Mouse (Mus musculus): ENCODE data around the gene Klk1b9. TPM values are rescaled to one million over a fixed set of nuclear protein-coding genes. Genes with fewer than 3 reads are reported as not detected.
"Not testable (repeated sequence)": the region's sequence is repeated elsewhere in the genome, so short reads cannot be mapped to it uniquely, and the experiment has no call there.

Klk1b9 gene
- polyA plus RNA-seq, 2 experiments: not detected

- H3K9me3 ChIP-seq (ENCODE audit: control insufficient read depth, low read length): no peaks in the 10 kb centered on the region
- H3K36me3 ChIP-seq (replicated peaks; ENCODE audit: control insufficient read depth, insufficient read depth, low read depth): no peaks in the 10 kb centered on the region
- no peak overlapping the region for H3K4me3 ChIP-seq (ENCODE audit: insufficient read depth in 1 of 2, low read depth in 2 of 2, low read length in 2 of 2)
- H3K27me3 ChIP-seq (ENCODE audit: control insufficient read depth, insufficient read depth, low read length): no peaks in the 10 kb centered on the region
- H3K27ac ChIP-seq: no peak overlapping the region
- H3K4me1 ChIP-seq (replicated peaks; ENCODE audit: control insufficient read depth in 2 of 2, insufficient read depth in 2 of 2, low read length in 1 of 2): no peaks in the 10 kb centered on the region
- DNase-seq (ENCODE audit: low read depth in 3 of 3, low spot score in 3 of 3) (no peak), ATAC-seq (ENCODE audit: insufficient read depth) (no peak)
- 72% methylated on average over 14 of the region's 14 CpGs for WGBS (ENCODE audit: insufficient replicate concordance)
- H3K4me2 ChIP-seq (ENCODE audit: low read depth): no peak overlapping the region
- TF ChIP-seq EP300 (IDR thresholded peaks at IDR 0.05; ENCODE audit: low read depth) (no peak), CTCF (IDR thresholded peaks at IDR 0.05; ENCODE audit: low read depth) (no peak)
- no peak overlapping the region for H3K9ac ChIP-seq (replicated peaks)
Observed at GRCm38 (mm10) chr7:43936551-43936950, 39.3 kb upstream of the Klk1b9 start.

GRCm38 (mm10) chr7:43942293-43942692, 33.6 kb upstream of the Klk1b9 start:
- H3K9me3 ChIP-seq (ENCODE audit: control insufficient read depth, low read length); H3K4me1 ChIP-seq (replicated peaks; ENCODE audit: control insufficient read depth in 2 of 2, insufficient read depth in 2 of 2, low read length in 1 of 2); ATAC-seq (ENCODE audit: insufficient read depth); H3K4me2 ChIP-seq (ENCODE audit: low read depth); H3K9ac ChIP-seq (replicated peaks); DNase-seq (ENCODE audit: low read depth in 3 of 3, low spot score in 3 of 3); H3K27me3 ChIP-seq (ENCODE audit: control insufficient read depth, insufficient read depth, low read length); H3K27ac ChIP-seq; H3K4me3 ChIP-seq (ENCODE audit: insufficient read depth in 1 of 2, low read depth in 2 of 2, low read length in 2 of 2); H3K36me3 ChIP-seq (replicated peaks; ENCODE audit: control insufficient read depth, insufficient read depth, low read depth): not testable (repeated sequence)
- 37% methylated on average over 3 of the region's 3 CpGs for WGBS (ENCODE audit: insufficient replicate concordance)

GRCm38 (mm10) chr7:43944727-43945264, 31.1 kb upstream of the Klk1b9 start:
- Histone ChIP-seq H3K9me3 (ENCODE audit: control insufficient read depth, low read length) (no peaks in the 10 kb centered on the region), H3K4me3 (ENCODE audit: insufficient read depth in 1 of 2, low read depth in 2 of 2, low read length in 2 of 2) (no peak overlapping the region), H3K4me1 (replicated peaks; ENCODE audit: control insufficient read depth in 2 of 2, insufficient read depth in 2 of 2, low read length in 1 of 2) (no peaks in the 10 kb centered on the region), H3K27ac (no peak overlapping the region), H3K27me3 (ENCODE audit: control insufficient read depth, insufficient read depth, low read length) (no peaks in the 10 kb centered on the region), H3K4me2 (ENCODE audit: low read depth) (no peak overlapping the region), H3K36me3 (replicated peaks; ENCODE audit: control insufficient read depth, insufficient read depth, low read depth) (no peaks in the 10 kb centered on the region), H3K9ac (replicated peaks) (no peak overlapping the region)
- no peak for ATAC-seq (ENCODE audit: insufficient read depth)
- WGBS (ENCODE audit: insufficient replicate concordance): 44% methylated on average over 3 of the region's 3 CpGs
- DNase-seq (ENCODE audit: low read depth in 3 of 3, low spot score in 3 of 3): no peak
- no peak for TF ChIP-seq CTCF (IDR thresholded peaks at IDR 0.05; ENCODE audit: low read depth)

- TF ChIP-seq CTCF (IDR thresholded peaks at IDR 0.05; ENCODE audit: low read depth): no peak
- no peak for TF ChIP-seq EP300 (IDR thresholded peaks at IDR 0.05; ENCODE audit: low read depth)
- H3K4me3 ChIP-seq (ENCODE audit: insufficient read depth in 1 of 2, low read depth in 2 of 2, low read length in 2 of 2): no peak within 1 kb of the TSS
- H3K9ac ChIP-seq (replicated peaks): no peak within 1 kb of the TSS
- no peaks in the 10 kb centered on the region for H3K36me3 ChIP-seq (replicated peaks; ENCODE audit: control insufficient read depth, insufficient read depth, low read depth)
- H3K4me1 ChIP-seq (replicated peaks; ENCODE audit: control insufficient read depth in 2 of 2, insufficient read depth in 2 of 2, low read length in 1 of 2): no peaks in the 10 kb centered on the region
- ATAC-seq (ENCODE audit: insufficient read depth) (no peak), DNase-seq (ENCODE audit: low read depth in 3 of 3, low spot score in 3 of 3) (no peak)
- H3K4me2 ChIP-seq (ENCODE audit: low read depth): no peak within 1 kb of the TSS
- no peaks in the 10 kb centered on the region for H3K9me3 ChIP-seq (ENCODE audit: control insufficient read depth, low read length)
- no peak within 1 kb of the TSS for H3K27ac ChIP-seq
- H3K27me3 ChIP-seq (ENCODE audit: control insufficient read depth, insufficient read depth, low read length): no peaks in the 10 kb centered on the region
- 55% methylated on average over 2 of the region's 2 CpGs for WGBS (ENCODE audit: insufficient replicate concordance)
Observed at GRCm38 (mm10) chr7:43950364-43950763, 25.5 kb upstream of the Klk1b9 start, which contains the start of gene Klk1b8. Gene Klk1b8 (plus strand): TSS chr7:43950664.

GRCm38 (mm10) chr7:43952703-43953102, 23.2 kb upstream of the Klk1b9 start:
- ATAC-seq (ENCODE audit: insufficient read depth) (no peak), DNase-seq (ENCODE audit: low read depth in 3 of 3, low spot score in 3 of 3) (no peak)
- Histone ChIP-seq H3K4me3 (ENCODE audit: insufficient read depth in 1 of 2, low read depth in 2 of 2, low read length in 2 of 2) (no peak overlapping the region), H3K27me3 (ENCODE audit: control insufficient read depth, insufficient read depth, low read length) (no peaks in the 10 kb centered on the region), H3K9ac (replicated peaks) (no peak overlapping the region), H3K4me1 (replicated peaks; ENCODE audit: control insufficient read depth in 2 of 2, insufficient read depth in 2 of 2, low read length in 1 of 2) (no peaks in the 10 kb centered on the region), H3K36me3 (replicated peaks; ENCODE audit: control insufficient read depth, insufficient read depth, low read depth) (no peaks in the 10 kb centered on the region), H3K9me3 (ENCODE audit: control insufficient read depth, low read length) (no peaks in the 10 kb centered on the region), H3K27ac (no peak overlapping the region), H3K4me2 (ENCODE audit: low read depth) (no peak overlapping the region)
- WGBS (ENCODE audit: insufficient replicate concordance): 42% methylated on average over 4 of the region's 4 CpGs
- TF ChIP-seq CTCF (IDR thresholded peaks at IDR 0.05; ENCODE audit: low read depth) (no peak), EP300 (IDR thresholded peaks at IDR 0.05; ENCODE audit: low read depth) (no peak)

All from liver, embryonic 14.5 days (tissue).